Mouse (Mus musculus): Measurements from ENCODE around the gene Cfap126. TPM values are rescaled to one million over a fixed set of nuclear protein-coding genes. Genes with fewer than 3 reads are reported as not detected.
"Not testable (repeated sequence)": the region's sequence is repeated elsewhere in the genome, so short reads cannot be mapped to it uniquely, and the experiment has no call there.

Cfap126 gene
- polyA plus RNA-seq, 1 experiment from 2014 or later, result 2.9 TPM

- not testable (repeated sequence) for H3K4me2 ChIP-seq (replicated peaks; ENCODE audit: low read depth, low read length); H3K27ac ChIP-seq (ENCODE audit: low read length); H3K27me3 ChIP-seq (ENCODE audit: insufficient read depth, low read length); H3K4me1 ChIP-seq (ENCODE audit: insufficient read depth, low read length); H3K4me3 ChIP-seq (ENCODE audit: low read length); H3K9me3 ChIP-seq (ENCODE audit: low read length); H3K9ac ChIP-seq (replicated peaks; ENCODE audit: low read length); ATAC-seq (ENCODE audit: low FRiP score, low TSS enrichment)
- WGBS, result 90% methylated on average over 9 of the region's 11 CpGs
- H3K36me3 ChIP-seq (ENCODE audit: insufficient read depth, low read length), result peaks cover 26% of the 10 kb centered on the region
Observed at GRCm38 (mm10) chr1:171142981-171143380, 29.3 kb downstream of the Cfap126 start.

- under 1% methylated on average over 34 of the region's 34 CpGs for WGBS
- H3K4me1 ChIP-seq (ENCODE audit: insufficient read depth, low read length), result peaks cover 17% of the 10 kb centered on the region
- H3K27me3 ChIP-seq (ENCODE audit: insufficient read depth, low read length), result no peaks in the 10 kb centered on the region
- H3K9ac ChIP-seq (replicated peaks; ENCODE audit: low read length), result peak within 1 kb of the TSS; percentile 95
- peak within 1 kb of the TSS; percentile 94 for H3K4me3 ChIP-seq (ENCODE audit: low read length)
- no peaks in the 10 kb centered on the region for H3K9me3 ChIP-seq (ENCODE audit: low read length)
- peak within 1 kb of the TSS; percentile 86 for H3K27ac ChIP-seq (ENCODE audit: low read length)
- peaks cover 4% of the 10 kb centered on the region; the same call in 1 of the 2 replicates for H3K36me3 ChIP-seq (ENCODE audit: insufficient read depth, low read length)
- peak; percentile 94 for ATAC-seq (ENCODE audit: low FRiP score, low TSS enrichment)
- H3K4me2 ChIP-seq (replicated peaks; ENCODE audit: low read depth, low read length), result peak within 1 kb of the TSS; percentile 91
Observed at GRCm38 (mm10) chr1:171149974-171150760, 36.4 kb downstream of the Cfap126 start, which contains the start of the genes Sdhc and Mpz. Sdhc (minus strand) TSS chr1:171150603. Mpz (plus strand) TSS chr1:171150711.

DNA sequence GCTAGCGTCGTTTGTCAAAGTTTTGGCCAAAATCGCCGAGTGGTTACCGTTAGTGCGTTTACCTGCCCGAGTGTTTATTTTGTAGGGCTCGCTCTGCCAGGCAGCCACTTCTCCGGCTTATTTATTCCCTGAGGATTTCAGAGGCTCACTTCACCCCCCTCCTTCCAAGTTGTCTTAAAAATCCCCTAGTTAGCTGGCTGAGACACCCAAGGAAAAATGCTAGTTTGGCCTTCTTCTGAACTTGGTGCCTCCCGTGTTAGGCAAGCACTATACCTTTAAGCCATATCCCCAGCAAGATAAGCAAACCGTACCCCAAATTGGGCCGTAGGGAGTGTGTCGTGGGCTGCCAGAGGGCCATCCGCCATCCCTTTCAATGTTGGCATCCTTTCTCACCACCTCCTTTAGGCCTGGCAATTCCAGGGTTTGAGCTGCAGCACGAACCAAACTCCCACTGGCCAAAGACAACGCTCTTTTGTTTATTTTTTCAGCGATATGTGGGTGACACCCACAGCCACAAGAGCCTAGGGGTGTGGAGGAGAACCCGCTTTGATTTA is 37.2 kb downstream of the Cfap126 start:
- Histone ChIP-seq H3K4me2 (replicated peaks; ENCODE audit: low read depth, low read length) (peak overlapping the region; percentile 91), H3K9ac (replicated peaks; ENCODE audit: low read length) (peak overlapping the region; percentile 95)

GRCm38 (mm10) chr1:171151966-171152365 is 38.2 kb downstream of the Cfap126 start:
- Histone ChIP-seq H3K4me3 (ENCODE audit: low read length) (no peak overlapping the region), H3K9ac (replicated peaks; ENCODE audit: low read length) (no peak overlapping the region), H3K27me3 (ENCODE audit: insufficient read depth, low read length) (peaks cover 5% of the 10 kb centered on the region; the same call in 1 of the 2 replicates), H3K27ac (ENCODE audit: low read length) (no peak overlapping the region), H3K9me3 (ENCODE audit: low read length) (no peaks in the 10 kb centered on the region), H3K36me3 (ENCODE audit: insufficient read depth, low read length) (no peaks in the 10 kb centered on the region), H3K4me2 (replicated peaks; ENCODE audit: low read depth, low read length) (no peak overlapping the region), H3K4me1 (ENCODE audit: insufficient read depth, low read length) (peaks cover 17% of the 10 kb centered on the region)
- ATAC-seq (ENCODE audit: low FRiP score, low TSS enrichment), result no peak
- 74% methylated on average over 4 of the region's 4 CpGs for WGBS

More for the DNA sequence above, 37.2 kb downstream of the Cfap126 start:
- H3K9me3 ChIP-seq (ENCODE audit: low read length), result no peaks in the 10 kb centered on the region
- 0 out of 2 replicates have a peak, but pooled peaks cover 3% of the 10 kb centered on the region for H3K27me3 ChIP-seq (ENCODE audit: insufficient read depth, low read length)
- H3K4me1 ChIP-seq (ENCODE audit: insufficient read depth, low read length), result peaks cover 17% of the 10 kb centered on the region
- 2% methylated on average over 18 of the region's 18 CpGs for WGBS
- H3K27ac ChIP-seq (ENCODE audit: low read length), result peak overlapping the region; percentile 86
- peak overlapping the region; percentile 94 for H3K4me3 ChIP-seq (ENCODE audit: low read length)
- peak; percentile 40 for ATAC-seq (ENCODE audit: low FRiP score, low TSS enrichment)
- no peaks in the 10 kb centered on the region for H3K36me3 ChIP-seq (ENCODE audit: insufficient read depth, low read length)

DNA sequence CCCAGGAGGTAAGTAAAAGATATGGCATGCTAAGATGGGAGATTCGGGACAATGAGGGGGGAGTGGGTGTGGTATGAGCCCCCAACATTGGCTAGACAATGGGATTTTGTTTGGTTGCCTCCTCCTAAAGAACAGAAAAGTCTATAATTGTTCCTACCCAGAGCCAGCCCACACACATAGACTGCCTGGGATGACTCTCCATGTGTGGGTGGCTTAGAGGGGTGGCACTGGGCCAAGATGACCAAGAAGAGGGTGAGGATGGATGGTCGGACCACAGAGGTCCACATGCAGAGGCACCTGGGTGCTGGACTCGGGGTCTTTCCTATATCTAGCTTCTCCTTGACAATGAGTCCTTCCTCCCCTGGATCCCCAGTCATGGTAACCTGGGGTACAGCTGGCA is 42.9 kb downstream of the Cfap126 start:
- H3K9ac ChIP-seq (replicated peaks; ENCODE audit: low read length), result no peak overlapping the region
- H3K36me3 ChIP-seq (ENCODE audit: insufficient read depth, low read length), result no peaks in the 10 kb centered on the region
- 81% methylated on average over 3 of the region's 3 CpGs for WGBS
- no peak overlapping the region for H3K4me3 ChIP-seq (ENCODE audit: low read length)
- H3K4me1 ChIP-seq (ENCODE audit: insufficient read depth, low read length), result peaks cover 7% of the 10 kb centered on the region; the same call in 1 of the 2 replicates
- H3K4me2 ChIP-seq (replicated peaks; ENCODE audit: low read depth, low read length), result no peak overlapping the region
- no peaks in the 10 kb centered on the region for H3K9me3 ChIP-seq (ENCODE audit: low read length)
- ATAC-seq (ENCODE audit: low FRiP score, low TSS enrichment), result no peak
- H3K27ac ChIP-seq (ENCODE audit: low read length), result no peak overlapping the region
- H3K27me3 ChIP-seq (ENCODE audit: insufficient read depth, low read length), result peaks cover 5% of the 10 kb centered on the region; the same call in 1 of the 2 replicates

GRCm38 (mm10) chr1:171157965-171158364 is 44.2 kb downstream of the Cfap126 start:
- Histone ChIP-seq H3K36me3 (ENCODE audit: insufficient read depth, low read length) (no peaks in the 10 kb centered on the region), H3K27me3 (ENCODE audit: insufficient read depth, low read length) (peaks cover 5% of the 10 kb centered on the region; the same call in 1 of the 2 replicates), H3K9me3 (ENCODE audit: low read length) (no peaks in the 10 kb centered on the region), H3K4me3 (ENCODE audit: low read length) (no peak overlapping the region), H3K4me1 (ENCODE audit: insufficient read depth, low read length) (peaks cover 7% of the 10 kb centered on the region; the same call in 1 of the 2 replicates), H3K4me2 (replicated peaks; ENCODE audit: low read depth, low read length) (no peak overlapping the region), H3K27ac (ENCODE audit: low read length) (no peak overlapping the region), H3K9ac (replicated peaks; ENCODE audit: low read length) (no peak overlapping the region)
- ATAC-seq (ENCODE audit: low FRiP score, low TSS enrichment), result no peak

DNA sequence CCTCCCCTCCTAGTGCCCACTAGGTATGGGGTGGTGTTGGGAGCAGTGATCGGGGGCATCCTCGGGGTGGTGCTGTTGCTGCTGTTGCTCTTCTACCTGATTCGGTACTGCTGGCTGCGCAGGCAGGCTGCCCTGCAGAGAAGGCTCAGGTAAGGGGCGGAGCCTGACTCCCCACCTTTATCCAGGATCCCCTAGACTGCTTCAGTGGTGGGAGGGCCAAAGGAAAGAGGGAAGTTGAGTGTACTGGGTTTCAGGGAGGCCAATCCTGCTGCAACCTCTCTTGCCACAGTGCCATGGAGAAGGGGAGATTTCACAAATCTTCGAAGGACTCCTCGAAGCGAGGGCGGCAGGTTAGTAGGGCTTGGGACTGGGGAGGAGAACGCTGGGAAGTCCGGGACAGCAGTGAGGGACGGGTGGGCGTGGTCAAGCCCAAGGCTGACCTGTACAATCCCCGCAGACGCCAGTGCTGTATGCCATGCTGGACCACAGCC is 45.8 kb downstream of the Cfap126 start:
- H3K9ac ChIP-seq (replicated peaks; ENCODE audit: low read length), result peak overlapping the region; percentile 48
- 4% methylated on average over 15 of the region's 15 CpGs for WGBS
- ATAC-seq (ENCODE audit: low FRiP score, low TSS enrichment), result peak; percentile 73

GRCm38 (mm10) chr1:171162526-171162925 is 48.8 kb downstream of the Cfap126 start:
- ATAC-seq (ENCODE audit: low FRiP score, low TSS enrichment), result no peak
- no peaks in the 10 kb centered on the region; the same call in 1 of the 2 replicates for H3K27me3 ChIP-seq (ENCODE audit: insufficient read depth, low read length)
- no peak overlapping the region for H3K4me2 ChIP-seq (replicated peaks; ENCODE audit: low read depth, low read length)
- no peaks in the 10 kb centered on the region for H3K9me3 ChIP-seq (ENCODE audit: low read length)
- H3K27ac ChIP-seq (ENCODE audit: low read length), result no peak overlapping the region
- no peak overlapping the region for H3K4me3 ChIP-seq (ENCODE audit: low read length)
- WGBS, result 76% methylated on average over 3 of the region's 3 CpGs
- no peaks in the 10 kb centered on the region for H3K36me3 ChIP-seq (ENCODE audit: insufficient read depth, low read length)
- H3K9ac ChIP-seq (replicated peaks; ENCODE audit: low read length), result no peak overlapping the region
- peaks cover 10% of the 10 kb centered on the region; the same call in 1 of the 2 replicates for H3K4me1 ChIP-seq (ENCODE audit: insufficient read depth, low read length)

More for the DNA sequence above, 45.8 kb downstream of the Cfap126 start:
- Histone ChIP-seq H3K9me3 (ENCODE audit: low read length) (no peaks in the 10 kb centered on the region), H3K36me3 (ENCODE audit: insufficient read depth, low read length) (no peaks in the 10 kb centered on the region), H3K4me2 (replicated peaks; ENCODE audit: low read depth, low read length) (peak overlapping the region; percentile 56), H3K4me1 (ENCODE audit: insufficient read depth, low read length) (peaks cover 7% of the 10 kb centered on the region; the same call in 1 of the 2 replicates), H3K27ac (ENCODE audit: low read length) (no peak overlapping the region), H3K27me3 (ENCODE audit: insufficient read depth, low read length) (peaks cover 5% of the 10 kb centered on the region; the same call in 1 of the 2 replicates), H3K4me3 (ENCODE audit: low read length) (peak overlapping the region; percentile 33)

DNA sequence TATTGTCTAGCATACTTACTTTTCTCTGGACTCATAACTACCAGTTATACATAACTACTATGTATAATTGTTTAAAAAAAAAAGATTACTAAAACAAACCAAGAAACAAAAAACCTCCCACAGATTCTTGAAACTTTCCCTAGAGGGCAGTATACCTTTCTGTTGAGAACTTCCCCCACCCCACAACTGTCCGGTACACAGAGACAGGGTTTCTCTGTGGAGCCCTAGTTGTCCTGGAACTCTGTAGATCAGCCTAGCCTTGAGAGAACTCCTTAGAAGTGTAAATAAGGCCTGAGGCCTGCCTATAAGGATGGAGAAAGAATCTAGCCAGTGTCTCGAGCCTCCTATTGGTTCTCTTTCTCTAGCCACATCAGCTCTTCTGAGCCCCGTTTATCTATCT is 50.5 kb downstream of the Cfap126 start:
- H3K27me3 ChIP-seq (ENCODE audit: insufficient read depth, low read length), result no peaks in the 10 kb centered on the region

More for the DNA sequence above, 50.5 kb downstream of the Cfap126 start:
- no peaks in the 10 kb centered on the region for H3K9me3 ChIP-seq (ENCODE audit: low read length)
- H3K9ac ChIP-seq (replicated peaks; ENCODE audit: low read length), result no peak overlapping the region
- H3K4me3 ChIP-seq (ENCODE audit: low read length), result no peak overlapping the region
- no peak overlapping the region for H3K27ac ChIP-seq (ENCODE audit: low read length)
- H3K4me2 ChIP-seq (replicated peaks; ENCODE audit: low read depth, low read length), result no peak overlapping the region
- no peaks in the 10 kb centered on the region for H3K36me3 ChIP-seq (ENCODE audit: insufficient read depth, low read length)
- H3K4me1 ChIP-seq (ENCODE audit: insufficient read depth, low read length), result peaks cover 10% of the 10 kb centered on the region; the same call in 1 of the 2 replicates
- ATAC-seq (ENCODE audit: low FRiP score, low TSS enrichment), result no peak
- 48% methylated on average over 3 of the region's 3 CpGs for WGBS
